Mouse (Mus musculus): ENCODE measurements at regions not wholly inside any gene's neighbourhood (a gene's known extent, or its start where the extent isn't known, plus 50 kb on each side); places are given as distances from the start of the nearest gene placed in this dataset.

- TF ChIP-seq CTCF (IDR thresholded peaks at IDR 0.05; ENCODE audit: extremely low read depth, insufficient read depth, insufficient read length, insufficient replicate concordance) (no peak), POLR2A (IDR thresholded peaks at IDR 0.05; ENCODE audit: low read depth, low read length) (no peak)
These were observed 90.5 kb upstream of the Itga6 start for GRCm38 (mm10) chr2:71654817-71655503.

Measured in spleen, adult 2 months (tissue).